Mouse (Mus musculus) lung, embryonic 14.5 days (tissue): ENCODE results near the gene Grk1. TPM values are rescaled to one million over a fixed set of nuclear protein-coding genes. Genes with fewer than 3 reads are reported as not detected.

Source experiments
- ATAC-seq: fragments of 200-750 bp; cut with Nextera tagmentation; 2 replicates; pipeline ENCODE4 v1.8.0; 2017; ENCODE audit warnings: mild to moderate bottlenecking, moderate TSS enrichment, moderate library complexity; ENCODE audit not compliant: insufficient read depth
- DNase-seq: peaks from one replicate; pipeline ENCODE4 v3.0.0-alpha.2; 2015
- H3K27ac ChIP-seq: fragments of 300-500 bp; sonication (generic); 2 replicates; pipeline ENCODE4 v1.5.1; 2014; ENCODE audit warnings: low read depth, mild to moderate bottlenecking, moderate library complexity
- H3K27me3 ChIP-seq: fragments of 300-500 bp; sonication (generic); 2 replicates; pipeline ENCODE4 v1.6.1; 2014; ENCODE audit warnings: low read length, control low read depth; ENCODE audit not compliant: insufficient read depth
- H3K36me3 ChIP-seq: fragments of 300-500 bp; sonication (generic); 2 replicates; pipeline ENCODE4 v1.6.1; 2014; ENCODE audit warnings: control low read depth; ENCODE audit not compliant: insufficient read depth
- H3K4me1 ChIP-seq: fragments of 300-500 bp; sonication (generic); 2 replicates; pipeline ENCODE4 v1.6.1; 2014; ENCODE audit warnings: antibody characterized with exemption, control low read depth; ENCODE audit not compliant: insufficient read depth
- H3K4me2 ChIP-seq: fragments of 300-500 bp; sonication (generic); 2 replicates; pipeline ENCODE4 v1.6.1; 2014; ENCODE audit warnings: mild to moderate bottlenecking
- H3K4me3 ChIP-seq: fragments of 300-500 bp; sonication (generic); 2 replicates; pipeline ENCODE4 v1.5.1; 2014; ENCODE audit warnings: low read depth, low read length
- H3K9ac ChIP-seq: fragments of 300-500 bp; sonication (generic); 2 replicates; pipeline ENCODE4 v1.6.1; 2014
- H3K9me3 ChIP-seq: fragments of 300-500 bp; sonication (generic); 2 replicates; pipeline ENCODE4 v1.6.1; 2016; ENCODE audit warnings: low read depth, low read length, control low read depth
- CTCF ChIP-seq: IDR thresholded peaks from 2 replicates; pipeline ENCODE4 v1.5.1; 2016; ENCODE audit warnings: antibody characterized with exemption, low read depth
- WGBS: fragments of 180-500 bp; shearing (Covaris S2); extraction: QIAGEN DNeasy Blood & Tissue Kit; methylation state at CpG from one replicate; pipeline ENCODE4 v1.1.7; 2014; 5-methylcytosine and 5-hydroxymethylcytosine counted together
- polyA plus RNA-seq: library from polyadenylated mRNA; unstranded; fragments of >200 nt; fragmentation: Nextera tagmentation; extraction: Ambion mirVana; gene quantifications from 2 replicates; pipeline ENCODE4 v1.2.1, GENCODE M21; 2014

The Grk1 gene
- polyA plus RNA-seq, 1 experiment from 2014 or later, result not detected

- H3K4me2 ChIP-seq, result no peak overlapping the region
- ATAC-seq (no peak), DNase-seq (peak; percentile 35)
- WGBS, result 57% methylated on average over 6 of the region's 6 CpGs
- H3K27me3 ChIP-seq, result no peaks in the 10 kb centered on the region
- no peak overlapping the region for H3K27ac ChIP-seq
- TF ChIP-seq CTCF, result no peak
- H3K36me3 ChIP-seq, result no peaks in the 10 kb centered on the region
- H3K9me3 ChIP-seq, result no peaks in the 10 kb centered on the region
- no peak overlapping the region for H3K9ac ChIP-seq
- H3K4me3 ChIP-seq, result no peak overlapping the region
- no peaks in the 10 kb centered on the region for H3K4me1 ChIP-seq
Measured at GRCm38 (mm10) chr8:13427351-13427750, 22.5 kb downstream of the Grk1 start.

- DNase-seq (no peak), ATAC-seq (no peak)
- H3K4me2 ChIP-seq, result no peak overlapping the region
- H3K9me3 ChIP-seq, result no peaks in the 10 kb centered on the region
- H3K4me1 ChIP-seq, result no peaks in the 10 kb centered on the region
- no peak overlapping the region; the same call in 1 of the 2 replicates for H3K27ac ChIP-seq
- H3K9ac ChIP-seq, result no peak overlapping the region
- H3K27me3 ChIP-seq, result no peaks in the 10 kb centered on the region
- H3K36me3 ChIP-seq, result no peaks in the 10 kb centered on the region
- 77% methylated on average over 9 of the region's 9 CpGs for WGBS
- H3K4me3 ChIP-seq, result no peak overlapping the region
- no peak for TF ChIP-seq CTCF
Measured at GRCm38 (mm10) chr8:13428156-13428555, 23.3 kb downstream of the Grk1 start.

- ATAC-seq, result no peak
- H3K9ac ChIP-seq, result no peak overlapping the region
- no peak overlapping the region for H3K27ac ChIP-seq
- H3K4me1 ChIP-seq, result no peaks in the 10 kb centered on the region
- peaks cover 13% of the 10 kb centered on the region; the same call in 1 of the 2 replicates for H3K27me3 ChIP-seq
- H3K4me3 ChIP-seq, result no peak overlapping the region
- DNase-seq, result no peak
- no peaks in the 10 kb centered on the region for H3K36me3 ChIP-seq
- no peak for TF ChIP-seq CTCF
- H3K9me3 ChIP-seq, result no peaks in the 10 kb centered on the region
- no peak overlapping the region for H3K4me2 ChIP-seq
- 72% methylated on average over 7 of the region's 7 CpGs for WGBS
Measured at GRCm38 (mm10) chr8:13430412-13430811, 25.5 kb downstream of the Grk1 start.

GRCm38 (mm10) chr8:13430866-13431265, 26.0 kb downstream of the Grk1 start:
- no peak overlapping the region for H3K27ac ChIP-seq
- TF ChIP-seq CTCF, result no peak
- no peaks in the 10 kb centered on the region for H3K36me3 ChIP-seq
- ATAC-seq (no peak), DNase-seq (no peak)
- peaks cover 16% of the 10 kb centered on the region for H3K27me3 ChIP-seq
- H3K9ac ChIP-seq, result no peak overlapping the region
- H3K4me3 ChIP-seq, result no peak overlapping the region
- H3K4me1 ChIP-seq, result no peaks in the 10 kb centered on the region
- H3K9me3 ChIP-seq, result no peaks in the 10 kb centered on the region
- H3K4me2 ChIP-seq, result no peak overlapping the region

- no peak for ATAC-seq
- Histone ChIP-seq H3K4me2 (no peak overlapping the region), H3K36me3 (no peaks in the 10 kb centered on the region), H3K27me3 (peaks cover 21% of the 10 kb centered on the region), H3K4me1 (no peaks in the 10 kb centered on the region), H3K9ac (no peak overlapping the region), H3K4me3 (no peak overlapping the region), H3K27ac (no peak overlapping the region), H3K9me3 (no peaks in the 10 kb centered on the region)
- TF ChIP-seq CTCF, result no peak
- DNase-seq, result no peak
- whole genome bisulfite sequencing, result 67% methylated on average over 5 of the region's 5 CpGs
Measured at GRCm38 (mm10) chr8:13433130-13433529, 28.2 kb downstream of the Grk1 start.

GRCm38 (mm10) chr8:13434889-13435288, 30.0 kb downstream of the Grk1 start, which contains the start of gene Tmem255b:
Tmem255b (plus strand) TSS chr8:13435189.
- H3K9me3 ChIP-seq, result no peaks in the 10 kb centered on the region
- no peaks in the 10 kb centered on the region for H3K36me3 ChIP-seq
- no peak for TF ChIP-seq CTCF
- no peak for DNase-seq
- no peak within 1 kb of the TSS for H3K4me3 ChIP-seq
- no peak within 1 kb of the TSS for H3K9ac ChIP-seq
- no peak for ATAC-seq
- H3K27me3 ChIP-seq, result peaks cover 21% of the 10 kb centered on the region
- H3K4me2 ChIP-seq, result no peak within 1 kb of the TSS
- H3K27ac ChIP-seq, result no peak within 1 kb of the TSS
- WGBS, result 21% methylated on average over 10 of the region's 10 CpGs
- H3K4me1 ChIP-seq, result no peaks in the 10 kb centered on the region

- Histone ChIP-seq H3K9ac (no peak overlapping the region), H3K4me2 (no peak overlapping the region)
- ATAC-seq, result no peak
Measured at GRCm38 (mm10) chr8:13436052-13436451, 31.2 kb downstream of the Grk1 start.

GRCm38 (mm10) chr8:13437531-13437930, 32.6 kb downstream of the Grk1 start:
- Histone ChIP-seq H3K9me3 (no peaks in the 10 kb centered on the region), H3K4me3 (no peak overlapping the region), H3K36me3 (no peaks in the 10 kb centered on the region), H3K4me1 (no peaks in the 10 kb centered on the region), H3K4me2 (no peak overlapping the region), H3K27ac (no peak overlapping the region), H3K9ac (no peak overlapping the region), H3K27me3 (peaks cover 21% of the 10 kb centered on the region)
- TF ChIP-seq CTCF, result no peak
- ATAC-seq (no peak), DNase-seq (no peak)
- 77% methylated on average over 2 of the region's 2 CpGs for WGBS

More at GRCm38 (mm10) chr8:13436052-13436451, 31.2 kb downstream of the Grk1 start:
- 13% methylated on average over 8 of the region's 8 CpGs for WGBS
- DNase-seq, result no peak
- H3K9me3 ChIP-seq, result no peaks in the 10 kb centered on the region
- no peak overlapping the region for H3K27ac ChIP-seq
- TF ChIP-seq CTCF, result no peak
- H3K36me3 ChIP-seq, result no peaks in the 10 kb centered on the region
- H3K27me3 ChIP-seq, result peaks cover 21% of the 10 kb centered on the region
- no peak overlapping the region for H3K4me3 ChIP-seq
- H3K4me1 ChIP-seq, result no peaks in the 10 kb centered on the region
